Mouse (Mus musculus): ENCODE measurements around the gene Kcnj4. TPM values are rescaled to one million over a fixed set of nuclear protein-coding genes. Genes with fewer than 3 reads are reported as not detected.
A peak's percentile ranks its signal among the peaks of the same experiment; 100 is the strongest.

Kcnj4 gene
- polyA plus RNA-seq, 1 experiment from 2014 or later = not detected

DNA sequence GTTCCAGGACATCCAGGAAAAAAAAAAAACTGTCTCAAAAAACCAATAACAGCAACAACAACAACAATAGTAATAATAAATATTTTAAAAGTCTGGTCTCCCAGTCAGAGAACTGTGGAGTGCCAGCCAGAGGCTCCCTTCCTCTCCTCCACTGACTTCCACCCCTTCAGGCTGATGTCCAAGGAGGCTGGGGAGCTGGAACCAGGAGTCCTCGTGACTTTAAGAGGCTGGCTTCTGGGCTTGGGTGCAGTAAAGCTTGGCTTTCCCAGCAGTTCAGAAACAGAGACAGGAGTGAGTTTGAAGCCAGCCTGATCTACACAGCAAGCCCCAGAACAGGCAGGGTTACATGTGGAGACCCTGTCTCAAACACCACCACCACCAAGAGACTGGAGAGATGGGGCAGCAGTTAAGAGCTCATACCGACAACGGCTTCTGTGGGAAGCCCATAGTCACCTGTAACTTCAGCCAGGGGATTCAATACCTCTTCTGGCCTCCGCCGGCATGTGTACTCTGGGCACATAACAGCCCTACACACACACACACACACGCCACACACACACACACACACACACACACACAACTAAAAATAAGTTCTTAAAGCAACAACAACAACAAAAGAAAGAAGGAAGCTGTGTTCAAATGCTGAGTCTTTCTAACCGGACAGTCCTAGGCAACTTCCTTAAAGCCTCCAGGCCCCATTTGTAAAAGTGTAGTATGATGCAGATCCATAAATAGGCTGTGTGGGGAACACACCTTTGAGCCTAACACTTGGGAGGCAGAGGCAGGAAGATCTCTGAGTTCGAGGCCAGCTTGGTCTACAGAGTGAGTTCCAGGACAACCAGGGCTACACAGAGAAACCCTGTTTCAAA is 59.0 kb downstream of the Kcnj4 start:
- no peaks in the 10 kb centered on the region for H3K36me3 ChIP-seq (ENCODE audit: control insufficient read depth, insufficient read depth, low read length)
- H3K4me2 ChIP-seq (ENCODE audit: low read length) = no peak overlapping the region
- no peak overlapping the region for H3K27ac ChIP-seq (ENCODE audit: low read depth, low read length)
- no peak overlapping the region for H3K4me3 ChIP-seq (ENCODE audit: low read length)
- 81% methylated on average over 8 of the region's 8 CpGs for WGBS
- peaks cover 7% of the 10 kb centered on the region; the same call in 1 of the 2 replicates for H3K4me1 ChIP-seq (ENCODE audit: control insufficient read depth, insufficient read depth, low read depth, low read length)
- H3K27me3 ChIP-seq (replicated peaks; ENCODE audit: control insufficient read depth, insufficient read depth, low read length) = no peaks in the 10 kb centered on the region
- no peak overlapping the region for H3K9ac ChIP-seq (ENCODE audit: low read depth, low read length)
- no peaks in the 10 kb centered on the region for H3K9me3 ChIP-seq (ENCODE audit: control insufficient read depth, low read length)
- ATAC-seq = no peak

DNA sequence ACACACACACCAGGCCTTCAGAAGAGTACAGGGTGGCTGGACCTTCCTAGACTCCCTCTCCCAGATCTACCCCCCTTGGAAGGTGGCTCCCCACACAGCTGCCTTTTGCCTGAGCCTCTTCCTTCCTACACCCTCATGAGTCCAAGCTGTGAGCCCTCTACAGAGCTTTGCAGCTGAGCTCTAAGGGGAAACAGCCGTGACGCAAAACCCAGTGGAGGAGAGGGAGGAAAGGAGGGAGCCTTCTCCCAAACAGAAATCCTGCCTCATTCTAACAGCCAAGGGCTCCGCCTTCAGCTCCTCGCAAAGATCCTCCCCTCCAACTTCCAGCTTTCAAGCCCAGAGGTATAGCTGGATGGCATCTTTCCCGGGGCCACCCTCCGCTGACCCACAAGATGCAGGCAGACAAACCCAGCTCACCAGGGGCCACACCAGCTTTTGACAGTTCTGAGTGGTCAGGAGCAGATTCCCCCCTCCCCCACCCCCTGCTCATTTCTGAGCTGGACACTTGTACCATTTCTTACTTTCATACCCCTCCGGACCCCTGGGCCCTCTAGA is 61.1 kb downstream of the Kcnj4 start:
- H3K36me3 ChIP-seq (ENCODE audit: control insufficient read depth, insufficient read depth, low read length) = no peaks in the 10 kb centered on the region
- ATAC-seq = no peak
- peaks cover 25% of the 10 kb centered on the region for H3K4me1 ChIP-seq (ENCODE audit: control insufficient read depth, insufficient read depth, low read depth, low read length)
- no peak overlapping the region for H3K27ac ChIP-seq (ENCODE audit: low read depth, low read length)
- 68% methylated on average over 7 of the region's 7 CpGs for whole genome bisulfite sequencing
- no peak overlapping the region for H3K9ac ChIP-seq (ENCODE audit: low read depth, low read length)
- no peak overlapping the region for H3K4me3 ChIP-seq (ENCODE audit: low read length)
- H3K4me2 ChIP-seq (ENCODE audit: low read length) = no peak overlapping the region
- H3K27me3 ChIP-seq (replicated peaks; ENCODE audit: control insufficient read depth, insufficient read depth, low read length) = no peaks in the 10 kb centered on the region
- no peaks in the 10 kb centered on the region for H3K9me3 ChIP-seq (ENCODE audit: control insufficient read depth, low read length)

DNA sequence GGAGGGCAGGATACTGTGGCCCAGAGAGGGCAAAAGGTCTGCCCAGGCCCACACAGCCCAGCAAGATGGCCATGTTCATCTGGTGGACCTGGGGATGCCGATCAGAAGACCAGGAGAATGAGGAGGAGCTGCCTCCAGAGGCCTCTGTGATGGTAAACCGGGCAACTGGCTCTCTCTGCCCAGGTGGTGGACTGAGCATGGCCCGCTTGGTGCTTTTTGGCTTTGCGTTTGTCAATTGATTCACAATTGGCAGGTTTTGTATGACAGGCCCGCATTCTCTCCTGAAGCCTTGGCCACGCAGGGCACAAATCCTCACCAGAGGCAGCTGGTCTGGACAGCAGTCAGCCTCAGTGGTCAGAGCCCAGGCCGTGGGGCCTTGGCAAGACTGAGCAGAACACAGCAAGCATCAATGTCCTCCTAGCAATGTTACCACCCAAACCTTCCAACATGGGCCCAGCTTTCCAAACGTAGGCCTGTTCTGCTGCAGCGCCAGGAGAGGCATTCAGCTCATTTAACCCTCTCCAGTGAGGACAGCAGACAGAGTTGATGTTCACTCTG is 62.0 kb downstream of the Kcnj4 start:
- 80% methylated on average over 9 of the region's 9 CpGs for WGBS
- no peaks in the 10 kb centered on the region for H3K27me3 ChIP-seq (replicated peaks; ENCODE audit: control insufficient read depth, insufficient read depth, low read length)
- H3K27ac ChIP-seq (ENCODE audit: low read depth, low read length) = no peak overlapping the region
- H3K4me2 ChIP-seq (ENCODE audit: low read length) = no peak overlapping the region
- ATAC-seq = no peak
- H3K9ac ChIP-seq (ENCODE audit: low read depth, low read length) = 0 out of 2 replicates have a peak overlapping the region, but pooled peaks have one; percentile 4
- no peaks in the 10 kb centered on the region for H3K9me3 ChIP-seq (ENCODE audit: control insufficient read depth, low read length)
- no peak overlapping the region for H3K4me3 ChIP-seq (ENCODE audit: low read length)
- peaks cover 34% of the 10 kb centered on the region for H3K4me1 ChIP-seq (ENCODE audit: control insufficient read depth, insufficient read depth, low read depth, low read length)
- H3K36me3 ChIP-seq (ENCODE audit: control insufficient read depth, insufficient read depth, low read length) = peaks cover under 1% of the 10 kb centered on the region; the same call in 1 of the 2 replicates

DNA sequence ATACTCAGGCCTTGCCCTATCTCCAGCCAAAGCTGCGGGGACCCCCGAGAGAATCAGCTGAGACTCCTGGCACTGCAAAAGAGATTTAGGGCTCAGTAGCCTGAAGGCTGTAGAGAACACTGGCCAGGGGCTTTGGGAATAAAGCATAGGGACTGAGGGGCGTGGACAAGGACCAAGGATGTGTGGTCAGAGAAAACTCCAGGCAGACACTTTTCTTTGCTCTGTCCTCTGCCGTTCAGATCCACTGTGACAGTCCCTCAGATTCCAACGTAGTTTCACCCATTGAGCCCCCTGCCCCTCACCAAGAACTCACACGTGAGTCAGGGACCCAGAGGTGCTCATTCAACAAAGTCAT is 62.8 kb downstream of the Kcnj4 start:
- Histone ChIP-seq H3K9me3 (ENCODE audit: control insufficient read depth, low read length) (no peaks in the 10 kb centered on the region), H3K27ac (ENCODE audit: low read depth, low read length) (peak overlapping the region; percentile 95), H3K4me3 (ENCODE audit: low read length) (peak overlapping the region; percentile 94), H3K4me2 (ENCODE audit: low read length) (peak overlapping the region; percentile 92), H3K9ac (ENCODE audit: low read depth, low read length) (peak overlapping the region; percentile 99), H3K27me3 (replicated peaks; ENCODE audit: control insufficient read depth, insufficient read depth, low read length) (no peaks in the 10 kb centered on the region), H3K36me3 (ENCODE audit: control insufficient read depth, insufficient read depth, low read length) (peaks cover 6% of the 10 kb centered on the region), H3K4me1 (ENCODE audit: control insufficient read depth, insufficient read depth, low read depth, low read length) (peaks cover 41% of the 10 kb centered on the region)
- ATAC-seq = peak; percentile 7; the same call in 1 of the 2 replicates
- 2% methylated on average over 6 of the region's 6 CpGs for whole genome bisulfite sequencing

DNA sequence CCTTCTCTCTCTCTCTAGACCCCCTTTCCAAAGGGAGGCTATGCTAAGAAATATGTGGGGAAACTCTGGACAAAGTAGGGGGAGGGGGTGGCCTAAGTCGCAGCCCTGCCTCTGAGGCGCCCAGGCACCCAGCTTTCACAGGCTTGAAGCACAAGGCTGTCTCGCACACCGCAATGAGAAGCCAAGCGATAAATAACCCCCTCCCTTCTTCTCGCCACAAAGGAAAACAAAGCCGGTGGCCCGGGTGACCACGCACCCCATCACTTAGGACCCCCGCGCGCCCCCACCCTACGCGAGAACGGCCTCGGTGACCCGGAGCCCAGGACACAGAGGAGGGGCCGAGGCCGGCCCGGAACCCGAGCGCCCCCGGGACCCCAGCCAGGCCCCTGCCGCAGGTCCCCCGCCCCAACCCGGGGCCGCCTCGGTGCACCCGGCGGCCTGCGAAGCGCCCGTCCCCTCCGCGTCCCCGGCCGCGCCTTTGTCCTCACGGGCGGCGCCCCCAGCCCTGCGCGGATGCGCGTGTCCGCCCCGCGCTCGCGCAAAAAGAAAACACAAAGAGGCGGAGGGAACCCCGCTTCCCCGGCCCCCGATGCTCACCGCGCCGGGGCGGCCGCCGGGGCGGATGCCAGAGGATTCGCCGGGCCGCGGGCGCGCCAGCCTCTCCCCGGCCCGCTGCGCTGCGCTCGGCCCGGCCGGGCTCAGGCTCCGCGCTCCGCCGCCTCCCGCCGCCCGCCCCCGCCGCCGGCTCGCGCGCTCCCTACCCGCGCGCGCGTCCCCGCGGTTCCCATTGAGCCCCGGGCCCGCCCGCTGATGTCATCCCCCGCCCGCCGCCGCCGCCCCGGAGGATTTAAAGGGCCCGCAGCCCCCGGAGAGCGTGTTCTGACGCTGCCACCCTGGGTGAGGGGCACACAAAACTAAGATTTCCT is 63.4 kb downstream of the Kcnj4 start:
- ATAC-seq = peak; percentile 74
- peaks cover 7% of the 10 kb centered on the region for H3K36me3 ChIP-seq (ENCODE audit: control insufficient read depth, insufficient read depth, low read length)
- H3K27me3 ChIP-seq (replicated peaks; ENCODE audit: control insufficient read depth, insufficient read depth, low read length) = no peaks in the 10 kb centered on the region
- H3K4me1 ChIP-seq (ENCODE audit: control insufficient read depth, insufficient read depth, low read depth, low read length) = peaks cover 48% of the 10 kb centered on the region
- H3K9ac ChIP-seq (ENCODE audit: low read depth, low read length) = peak overlapping the region; percentile 99
- no peaks in the 10 kb centered on the region for H3K9me3 ChIP-seq (ENCODE audit: control insufficient read depth, low read length)
- peak overlapping the region; percentile 92 for H3K4me2 ChIP-seq (ENCODE audit: low read length)
- peak overlapping the region; percentile 94 for H3K4me3 ChIP-seq (ENCODE audit: low read length)
- under 1% methylated on average over 66 of the region's 107 CpGs for WGBS
- H3K27ac ChIP-seq (ENCODE audit: low read depth, low read length) = peak overlapping the region; percentile 95

DNA sequence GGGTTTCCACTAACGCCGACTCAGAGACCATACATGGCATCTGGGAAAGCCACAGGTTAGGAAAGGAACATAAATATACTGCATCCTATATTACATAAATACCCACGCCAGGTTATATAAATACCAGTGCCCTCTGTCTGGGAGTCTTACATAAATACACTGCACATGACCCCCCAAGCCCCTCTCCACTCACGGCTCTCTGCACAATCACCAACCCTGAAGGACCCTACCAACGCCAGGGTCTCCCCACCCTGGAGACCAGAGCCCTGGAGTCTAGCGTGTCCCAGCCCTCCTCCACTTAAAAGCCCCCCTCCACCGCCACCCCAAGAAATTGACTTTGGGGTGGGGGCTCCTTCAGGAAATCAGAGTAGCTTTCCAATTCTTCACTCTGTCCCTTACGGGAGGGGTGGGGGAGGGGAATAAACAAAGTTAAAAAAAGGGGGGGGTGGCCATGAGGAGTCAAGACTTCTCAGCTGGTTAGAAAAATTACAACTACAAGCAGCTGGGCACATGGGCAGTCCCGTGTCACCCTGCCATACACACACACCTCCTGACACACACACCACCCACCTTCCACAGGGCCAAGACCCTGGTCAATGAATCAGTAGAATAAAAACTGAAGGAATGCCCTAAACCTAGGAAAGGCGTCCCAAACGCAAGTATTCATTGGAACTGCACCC is 64.2 kb downstream of the Kcnj4 start:
- Histone ChIP-seq H3K27ac (ENCODE audit: low read depth, low read length) (peak overlapping the region; percentile 95), H3K4me2 (ENCODE audit: low read length) (peak overlapping the region; percentile 92), H3K36me3 (ENCODE audit: control insufficient read depth, insufficient read depth, low read length) (peaks cover 7% of the 10 kb centered on the region), H3K27me3 (replicated peaks; ENCODE audit: control insufficient read depth, insufficient read depth, low read length) (no peaks in the 10 kb centered on the region), H3K9me3 (ENCODE audit: control insufficient read depth, low read length) (no peaks in the 10 kb centered on the region), H3K4me3 (ENCODE audit: low read length) (peak overlapping the region; percentile 94), H3K9ac (ENCODE audit: low read depth, low read length) (peak overlapping the region; percentile 99), H3K4me1 (ENCODE audit: control insufficient read depth, insufficient read depth, low read depth, low read length) (peaks cover 56% of the 10 kb centered on the region)
- 9% methylated on average over 11 of the region's 11 CpGs for WGBS
- peak; percentile 37; the same call in 1 of the 2 replicates for ATAC-seq

DNA sequence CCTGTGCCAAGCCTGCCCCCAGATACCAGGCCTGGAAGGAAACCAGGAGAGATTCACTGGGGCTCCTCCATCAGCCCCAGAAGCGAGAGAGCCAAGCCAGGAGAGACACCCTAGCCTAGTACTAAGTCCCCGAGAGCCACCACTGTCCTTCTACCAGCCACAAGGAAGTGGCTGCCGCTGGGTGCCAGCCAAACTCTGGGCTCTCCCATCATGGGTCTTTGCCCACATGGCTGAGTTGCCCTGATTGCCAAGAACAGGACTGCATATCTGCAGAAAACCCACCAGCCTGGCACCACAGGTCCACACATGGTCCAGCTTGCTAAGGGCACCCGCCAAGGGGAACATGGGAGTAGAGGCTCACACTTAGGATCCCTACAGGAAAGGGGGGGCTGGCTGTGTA is 64.8 kb downstream of the Kcnj4 start:
- Histone ChIP-seq H3K36me3 (ENCODE audit: control insufficient read depth, insufficient read depth, low read length) (peaks cover 9% of the 10 kb centered on the region), H3K4me1 (ENCODE audit: control insufficient read depth, insufficient read depth, low read depth, low read length) (peaks cover 61% of the 10 kb centered on the region), H3K9me3 (ENCODE audit: control insufficient read depth, low read length) (no peaks in the 10 kb centered on the region), H3K27ac (ENCODE audit: low read depth, low read length) (peak overlapping the region; percentile 44), H3K27me3 (replicated peaks; ENCODE audit: control insufficient read depth, insufficient read depth, low read length) (no peaks in the 10 kb centered on the region), H3K4me2 (ENCODE audit: low read length) (peak overlapping the region; percentile 92), H3K9ac (ENCODE audit: low read depth, low read length) (peak overlapping the region; percentile 99), H3K4me3 (ENCODE audit: low read length) (peak overlapping the region; percentile 94)
- WGBS = 42% methylated on average over 4 of the region's 4 CpGs
- ATAC-seq = no peak; the same call in 1 of the 2 replicates

DNA sequence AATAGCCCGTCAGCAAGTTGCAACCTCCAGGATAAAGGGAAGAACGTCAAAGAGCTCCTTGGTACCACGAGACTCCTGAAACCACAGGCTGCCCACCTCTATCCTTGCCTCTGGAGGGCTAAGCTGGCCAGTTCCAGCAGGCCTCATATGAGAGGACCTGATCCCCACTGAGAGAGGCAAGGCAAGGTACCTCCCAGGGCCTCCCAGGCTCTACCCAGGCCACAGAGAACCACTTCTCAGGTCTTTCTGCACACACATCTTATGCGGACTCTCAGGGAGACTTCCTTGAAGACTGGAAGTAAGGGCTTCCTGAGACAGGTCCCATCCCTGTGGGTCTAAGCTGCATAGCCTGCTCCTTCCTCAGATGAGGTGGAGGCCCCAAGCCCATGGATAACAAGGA is 65.7 kb downstream of the Kcnj4 start:
- Histone ChIP-seq H3K27ac (ENCODE audit: low read depth, low read length) (no peak overlapping the region), H3K27me3 (replicated peaks; ENCODE audit: control insufficient read depth, insufficient read depth, low read length) (no peaks in the 10 kb centered on the region), H3K4me3 (ENCODE audit: low read length) (peak overlapping the region; percentile 94), H3K36me3 (ENCODE audit: control insufficient read depth, insufficient read depth, low read length) (peaks cover 13% of the 10 kb centered on the region), H3K9ac (ENCODE audit: low read depth, low read length) (peak overlapping the region; percentile 99), H3K4me2 (ENCODE audit: low read length) (peak overlapping the region; percentile 92), H3K4me1 (ENCODE audit: control insufficient read depth, insufficient read depth, low read depth, low read length) (peaks cover 68% of the 10 kb centered on the region), H3K9me3 (ENCODE audit: control insufficient read depth, low read length) (no peaks in the 10 kb centered on the region)
- WGBS = 74% methylated on average over 4 of the region's 4 CpGs
- ATAC-seq = no peak
